Mouse (Mus musculus): ENCODE results near the gene Myo16. TPM values are rescaled to one million over a fixed set of nuclear protein-coding genes. Genes with fewer than 3 reads are reported as not detected.

Gene Myo16
- polyA plus RNA-seq, 1 experiment = not detected

GRCm38 (mm10) chr8:10420551-10420950, 266.8 kb downstream of the Myo16 start:
- H3K36me3 ChIP-seq (ENCODE audit: control insufficient read depth) = no peaks in the 10 kb centered on the region
- no peaks in the 10 kb centered on the region for H3K4me1 ChIP-seq (ENCODE audit: control insufficient read depth)
- no peaks in the 10 kb centered on the region for H3K27me3 ChIP-seq (ENCODE audit: control insufficient read depth)
- no peak for TF ChIP-seq GATA1 (IDR thresholded peaks at IDR 0.05; ENCODE audit: low read length)
- no peak for TF ChIP-seq TAL1 (IDR thresholded peaks at IDR 0.05; ENCODE audit: low read length)
- no peaks in the 10 kb centered on the region for H3K9me3 ChIP-seq (ENCODE audit: control insufficient read depth, low read length)
- no peak overlapping the region for H3K4me3 ChIP-seq (replicated peaks)

GRCm38 (mm10) chr8:10421516-10422090, 267.9 kb downstream of the Myo16 start:
- no peaks in the 10 kb centered on the region for H3K27me3 ChIP-seq (ENCODE audit: control insufficient read depth)
- no peak for TF ChIP-seq GATA1 (IDR thresholded peaks at IDR 0.05; ENCODE audit: low read length)
- TF ChIP-seq TAL1 (IDR thresholded peaks at IDR 0.05; ENCODE audit: low read length) = no peak
- H3K4me1 ChIP-seq (ENCODE audit: control insufficient read depth) = no peaks in the 10 kb centered on the region
- no peak overlapping the region for H3K4me3 ChIP-seq (replicated peaks)
- no peaks in the 10 kb centered on the region for H3K36me3 ChIP-seq (ENCODE audit: control insufficient read depth)
- no peaks in the 10 kb centered on the region for H3K9me3 ChIP-seq (ENCODE audit: control insufficient read depth, low read length)

GRCm38 (mm10) chr8:10435492-10435891, 281.8 kb downstream of the Myo16 start:
- TF ChIP-seq GATA1 (IDR thresholded peaks at IDR 0.05; ENCODE audit: low read length) = no peak
- no peak for TF ChIP-seq TAL1 (IDR thresholded peaks at IDR 0.05; ENCODE audit: low read length)
- no peaks in the 10 kb centered on the region for H3K27me3 ChIP-seq (ENCODE audit: control insufficient read depth)
- H3K4me1 ChIP-seq (ENCODE audit: control insufficient read depth) = no peaks in the 10 kb centered on the region
- H3K9me3 ChIP-seq (ENCODE audit: control insufficient read depth, low read length) = no peaks in the 10 kb centered on the region
- no peaks in the 10 kb centered on the region for H3K36me3 ChIP-seq (ENCODE audit: control insufficient read depth)
- no peak overlapping the region for H3K4me3 ChIP-seq (replicated peaks)

GRCm38 (mm10) chr8:10438772-10439171, 285.1 kb downstream of the Myo16 start:
- H3K4me1 ChIP-seq (ENCODE audit: control insufficient read depth) = no peaks in the 10 kb centered on the region
- TF ChIP-seq GATA1 (IDR thresholded peaks at IDR 0.05; ENCODE audit: low read length) (no peak), TAL1 (IDR thresholded peaks at IDR 0.05; ENCODE audit: low read length) (no peak)
- H3K4me3 ChIP-seq (replicated peaks) = no peak overlapping the region
- no peaks in the 10 kb centered on the region for H3K36me3 ChIP-seq (ENCODE audit: control insufficient read depth)
- no peaks in the 10 kb centered on the region for H3K9me3 ChIP-seq (ENCODE audit: control insufficient read depth, low read length)
- H3K27me3 ChIP-seq (ENCODE audit: control insufficient read depth) = no peaks in the 10 kb centered on the region

GRCm38 (mm10) chr8:10439595-10440453, 286.1 kb downstream of the Myo16 start:
- Histone ChIP-seq H3K9me3 (ENCODE audit: control insufficient read depth, low read length) (no peaks in the 10 kb centered on the region), H3K36me3 (ENCODE audit: control insufficient read depth) (no peaks in the 10 kb centered on the region), H3K27me3 (ENCODE audit: control insufficient read depth) (no peaks in the 10 kb centered on the region), H3K4me3 (replicated peaks) (no peak overlapping the region), H3K4me1 (ENCODE audit: control insufficient read depth) (no peaks in the 10 kb centered on the region)
- TF ChIP-seq GATA1 (IDR thresholded peaks at IDR 0.05; ENCODE audit: low read length) = no peak
- TF ChIP-seq TAL1 (IDR thresholded peaks at IDR 0.05; ENCODE audit: low read length) = no peak

- H3K27me3 ChIP-seq (ENCODE audit: control insufficient read depth) = no peaks in the 10 kb centered on the region
- TF ChIP-seq GATA1 (IDR thresholded peaks at IDR 0.05; ENCODE audit: low read length) (no peak), TAL1 (IDR thresholded peaks at IDR 0.05; ENCODE audit: low read length) (no peak)
- H3K36me3 ChIP-seq (ENCODE audit: control insufficient read depth) = no peaks in the 10 kb centered on the region
- H3K9me3 ChIP-seq (ENCODE audit: control insufficient read depth, low read length) = 0 out of 2 replicates have a peak, but pooled peaks cover 3% of the 10 kb centered on the region
- H3K4me3 ChIP-seq (replicated peaks) = no peak overlapping the region
- H3K4me1 ChIP-seq (ENCODE audit: control insufficient read depth) = no peaks in the 10 kb centered on the region
Observed at GRCm38 (mm10) chr8:10442562-10442961, 288.9 kb downstream of the Myo16 start.

- Histone ChIP-seq H3K9me3 (ENCODE audit: control insufficient read depth, low read length) (0 out of 2 replicates have a peak, but pooled peaks cover 3% of the 10 kb centered on the region), H3K4me3 (replicated peaks) (no peak overlapping the region), H3K4me1 (ENCODE audit: control insufficient read depth) (no peaks in the 10 kb centered on the region), H3K36me3 (ENCODE audit: control insufficient read depth) (no peaks in the 10 kb centered on the region), H3K27me3 (ENCODE audit: control insufficient read depth) (no peaks in the 10 kb centered on the region)
- TF ChIP-seq TAL1 (IDR thresholded peaks at IDR 0.05; ENCODE audit: low read length) = no peak
- TF ChIP-seq GATA1 (IDR thresholded peaks at IDR 0.05; ENCODE audit: low read length) = no peak
Observed at GRCm38 (mm10) chr8:10445011-10445410, 291.3 kb downstream of the Myo16 start.

- Histone ChIP-seq H3K4me1 (ENCODE audit: control insufficient read depth) (no peaks in the 10 kb centered on the region), H3K9me3 (ENCODE audit: control insufficient read depth, low read length) (0 out of 2 replicates have a peak, but pooled peaks cover 3% of the 10 kb centered on the region), H3K27me3 (ENCODE audit: control insufficient read depth) (no peaks in the 10 kb centered on the region), H3K36me3 (ENCODE audit: control insufficient read depth) (no peaks in the 10 kb centered on the region), H3K4me3 (replicated peaks) (no peak overlapping the region)
- TF ChIP-seq GATA1 (IDR thresholded peaks at IDR 0.05; ENCODE audit: low read length) (no peak), TAL1 (IDR thresholded peaks at IDR 0.05; ENCODE audit: low read length) (no peak)
Observed at GRCm38 (mm10) chr8:10448545-10448944, 294.8 kb downstream of the Myo16 start.

- H3K4me3 ChIP-seq (replicated peaks) = no peak overlapping the region
- TF ChIP-seq GATA1 (IDR thresholded peaks at IDR 0.05; ENCODE audit: low read length) (no peak), TAL1 (IDR thresholded peaks at IDR 0.05; ENCODE audit: low read length) (no peak)
- H3K27me3 ChIP-seq (ENCODE audit: control insufficient read depth) = no peaks in the 10 kb centered on the region
- no peaks in the 10 kb centered on the region for H3K36me3 ChIP-seq (ENCODE audit: control insufficient read depth)
- H3K9me3 ChIP-seq (ENCODE audit: control insufficient read depth, low read length) = no peaks in the 10 kb centered on the region
- H3K4me1 ChIP-seq (ENCODE audit: control insufficient read depth) = no peaks in the 10 kb centered on the region
Observed at GRCm38 (mm10) chr8:10453046-10453445, 299.3 kb downstream of the Myo16 start.

Measured in erythroblast, embryonic 14.5 days (primary cell).